In the genomic region with DNA sequence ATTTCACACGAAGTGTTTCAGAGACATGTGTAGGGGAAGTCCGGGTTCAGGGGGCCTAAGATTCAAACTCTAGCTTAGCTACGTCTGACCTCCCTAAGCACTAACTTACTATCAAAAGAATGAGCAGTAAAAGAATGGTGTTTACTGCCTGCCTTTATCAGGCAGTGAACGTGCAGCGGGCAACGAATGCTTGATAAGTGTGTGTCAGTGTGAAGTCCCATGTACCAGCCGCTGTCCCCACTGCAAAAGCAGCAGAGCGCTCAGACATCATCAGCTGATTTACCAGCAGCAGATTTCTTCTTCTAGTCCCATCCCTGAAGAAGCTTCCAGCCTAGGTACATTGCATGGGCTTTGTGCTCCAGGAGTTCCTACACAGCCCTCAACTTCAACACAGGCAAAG, we compare ENCODE assay signal across 22 mouse cellular contexts. TPM values are rescaled to one million over a fixed set of nuclear protein-coding genes. Genes with fewer than 3 reads are reported as not detected.
A peak's percentile ranks its signal among the peaks of the same experiment; 100 is the strongest.
DNase-seq lines count a peak whose midpoint lies in the region; ATAC-seq and TF ChIP-seq lines count a peak whose summit lies in the region.
"Had no signal": no experiment of that assay in that cellular context is flagged by ENCODE, and none has a peak within 500 bp of the region (broad histone marks: within the 10 kb centered on the region; RNA-seq: fewer than 3 reads in every experiment).

No protein-coding gene starts in this region.

- no peak for TF ChIP-seq CTCF in MEL (IDR thresholded peaks at IDR 0.05 in 2 of 3, conservative IDR thresholded peaks at IDR 0.05 in 1 of 3; ENCODE audit: control insufficient read depth in 1 of 3, insufficient read depth in 1 of 3, low read depth in 2 of 3, low read length in 3 of 3, poor library complexity in 1 of 3, severe bottlenecking in 1 of 3)
- no peak for TF ChIP-seq CTCF in liver, embryonic 14.5 days (IDR thresholded peaks at IDR 0.05; ENCODE audit: low read depth)

- peaks cover 48% of the 10 kb centered on the region for H3K4me1 ChIP-seq in heart, embryonic 12.5 days (replicated peaks)
- H3K4me1 ChIP-seq in MEL (ENCODE audit: control insufficient read depth in 1 of 2, insufficient read depth in 2 of 2, low read length in 2 of 2): peaks cover 52 to 56% of the 10 kb centered on the region in 2 experiments
- H3K4me1 ChIP-seq in intestine, embryonic 14.5 days (replicated peaks; ENCODE audit: control insufficient read depth, insufficient read depth, low read length): peaks cover 23% of the 10 kb centered on the region
- H3K4me1 ChIP-seq in liver, embryonic 14.5 days (replicated peaks; ENCODE audit: control insufficient read depth in 2 of 2, insufficient read depth in 2 of 2, low read length in 1 of 2): peaks cover 17 to 34% of the 10 kb centered on the region in 2 experiments
- 0 out of 2 replicates have a peak, but pooled peaks cover 3% of the 10 kb centered on the region for H3K4me1 ChIP-seq in hindbrain, embryonic 14.5 days (replicated peaks; ENCODE audit: control insufficient read depth, insufficient read depth, low read length)

- peak overlapping the region; percentile 11 for H3K27ac ChIP-seq in heart, embryonic 12.5 days (ENCODE audit: poor library complexity, severe bottlenecking)
- peak overlapping the region; percentile 0 for H3K27ac ChIP-seq in MEL (ENCODE audit: control insufficient read depth, low read depth, low read length)
- peak overlapping the region; percentile 28; the same call in 1 of the 2 replicates for H3K27ac ChIP-seq in intestine, embryonic 14.5 days (ENCODE audit: low read depth)
- H3K27ac ChIP-seq in liver, embryonic 14.5 days: no peak overlapping the region
- H3K27ac ChIP-seq in hindbrain, embryonic 14.5 days: no peak overlapping the region
- H3K27ac ChIP-seq: embryonic facial prominence, embryonic 10.5 days; forebrain, embryonic 12.5 days; hindbrain, postnatal 0 days; limb, embryonic 12.5 days had no signal

- H3K4me3 ChIP-seq in heart, embryonic 12.5 days: no peak overlapping the region
- peak overlapping the region in 1 of 2 experiments; percentile 9; a peak in 2 of 4 replicates for H3K4me3 ChIP-seq in MEL (ENCODE audit: control insufficient read depth in 1 of 2, insufficient read depth in 1 of 2, low read depth in 2 of 2, low read length in 2 of 2)
- H3K4me3 ChIP-seq in intestine, embryonic 14.5 days (ENCODE audit: low read depth, low read length): no peak overlapping the region
- H3K4me3 ChIP-seq in liver, embryonic 14.5 days (ENCODE audit: insufficient read depth in 1 of 2, low read depth in 2 of 2, low read length in 2 of 2): no peak overlapping the region
- no peak overlapping the region for H3K4me3 ChIP-seq in hindbrain, embryonic 14.5 days (replicated peaks; ENCODE audit: low read length)
- H3K4me3 ChIP-seq: embryonic facial prominence, embryonic 10.5 days; forebrain, embryonic 12.5 days; limb, embryonic 12.5 days had no signal

- TF ChIP-seq POLR2A in MEL (IDR thresholded peaks at IDR 0.05; ENCODE audit: control insufficient read depth in 1 of 2, insufficient read depth in 1 of 2, low read depth in 1 of 2, low read length in 2 of 2, poor library complexity in 1 of 2): no peak

- H3K4me2 ChIP-seq in heart, embryonic 12.5 days: no peak overlapping the region
- no peak overlapping the region for H3K4me2 ChIP-seq in intestine, embryonic 14.5 days (ENCODE audit: low read length)
- no peak overlapping the region for H3K4me2 ChIP-seq in liver, embryonic 14.5 days (ENCODE audit: low read depth)
- H3K4me2 ChIP-seq in hindbrain, embryonic 14.5 days (replicated peaks): no peak overlapping the region
- H3K4me2 ChIP-seq: forebrain, embryonic 12.5 days; limb, embryonic 12.5 days; lung, embryonic 14.5 days; midbrain, embryonic 11.5 days had no signal

- no peaks in the 10 kb centered on the region for H3K36me3 ChIP-seq in heart, embryonic 12.5 days
- H3K36me3 ChIP-seq in MEL (ENCODE audit: control insufficient read depth in 1 of 2, insufficient read depth in 2 of 2, low read length in 2 of 2): peaks cover 0 to 53% of the 10 kb centered on the region in 2 experiments; a peak in 2 of 4 replicates
- H3K36me3 ChIP-seq in intestine, embryonic 14.5 days (ENCODE audit: control insufficient read depth, insufficient read depth, low read length): no peaks in the 10 kb centered on the region
- H3K36me3 ChIP-seq in liver, embryonic 14.5 days (replicated peaks; ENCODE audit: control insufficient read depth, insufficient read depth, low read depth): no peaks in the 10 kb centered on the region
- H3K36me3 ChIP-seq in hindbrain, embryonic 14.5 days (replicated peaks; ENCODE audit: control insufficient read depth, insufficient read depth): no peaks in the 10 kb centered on the region
- H3K36me3 ChIP-seq: embryonic facial prominence, embryonic 10.5 days; forebrain, embryonic 12.5 days; limb, embryonic 12.5 days had no signal

- TF ChIP-seq EP300 in MEL (IDR thresholded peaks at IDR 0.05; ENCODE audit: low read depth in 1 of 2, low read length in 2 of 2): peak; percentile 81 to 82
- no peak for TF ChIP-seq EP300 in liver, embryonic 14.5 days (IDR thresholded peaks at IDR 0.05; ENCODE audit: low read depth)

- no peaks in the 10 kb centered on the region for H3K27me3 ChIP-seq in heart, embryonic 12.5 days (replicated peaks)
- no peaks in the 10 kb centered on the region for H3K27me3 ChIP-seq in MEL (ENCODE audit: control insufficient read depth in 1 of 2, insufficient read depth in 2 of 2, low read length in 2 of 2)
- no peaks in the 10 kb centered on the region for H3K27me3 ChIP-seq in intestine, embryonic 14.5 days (replicated peaks; ENCODE audit: control insufficient read depth, insufficient read depth, low read length)
- H3K27me3 ChIP-seq in liver, embryonic 14.5 days (ENCODE audit: control insufficient read depth, insufficient read depth, low read length): no peaks in the 10 kb centered on the region
- H3K27me3 ChIP-seq in hindbrain, embryonic 14.5 days (ENCODE audit: control insufficient read depth, insufficient read depth, low read length): no peaks in the 10 kb centered on the region
- H3K27me3 ChIP-seq: forebrain, embryonic 12.5 days; limb, embryonic 12.5 days had no signal

- H3K9me3 ChIP-seq in heart, embryonic 12.5 days (replicated peaks): no peaks in the 10 kb centered on the region
- no peaks in the 10 kb centered on the region for H3K9me3 ChIP-seq in MEL (replicated peaks; ENCODE audit: insufficient read depth, low read length)
- H3K9me3 ChIP-seq in intestine, embryonic 14.5 days (ENCODE audit: control insufficient read depth, low read length): no peaks in the 10 kb centered on the region
- no peaks in the 10 kb centered on the region for H3K9me3 ChIP-seq in liver, embryonic 14.5 days (ENCODE audit: control insufficient read depth, low read length)
- no peaks in the 10 kb centered on the region for H3K9me3 ChIP-seq in hindbrain, embryonic 14.5 days (ENCODE audit: control insufficient read depth, low read length)
- H3K9me3 ChIP-seq: embryonic facial prominence, embryonic 10.5 days; forebrain, embryonic 12.5 days; limb, embryonic 12.5 days had no signal

- DNase-seq in heart, postnatal 25 days (ENCODE audit: low spot score): no peak
- DNase-seq in MEL (ENCODE audit: low read depth, low spot score): peak; percentile 86
- DNase-seq in intestine, embryonic 14.5 days (ENCODE audit: low spot score): no peak
- DNase-seq in liver, embryonic 14.5 days (ENCODE audit: low read depth in 3 of 3, low spot score in 3 of 3): no peak
- DNase-seq in cerebellum, postnatal 14 days: no peak
- DNase-seq in hindbrain, embryonic 14.5 days (ENCODE audit: low spot score): no peak
- DNase-seq: adrenal gland, postnatal 36 days; B cell, adult 2 months; cerebellum, adult 8-10 months; gastrocnemius, postnatal 10 days; kidney, adult 9 months; kidney, postnatal 4 days; lung, embryonic 14.5 days; lung, postnatal 36 days; retina, postnatal 1 day; right cerebral cortex, postnatal 4 days had no signal

- WGBS in heart, embryonic 12.5 days: 36% methylated on average over 8 of the region's 8 CpGs
- WGBS in intestine, embryonic 14.5 days: 66% methylated on average over 8 of the region's 8 CpGs
- WGBS in liver, embryonic 14.5 days (ENCODE audit: insufficient replicate concordance): 22% methylated on average over 8 of the region's 8 CpGs
- WGBS in hindbrain, embryonic 14.5 days: 88% methylated on average over 8 of the region's 8 CpGs

- no peak overlapping the region for H3K9ac ChIP-seq in heart, embryonic 12.5 days
- H3K9ac ChIP-seq in MEL (ENCODE audit: control insufficient read depth, low read depth, low read length, poor library complexity, severe bottlenecking): 0 out of 2 replicates have a peak overlapping the region, but pooled peaks have one; percentile 0
- no peak overlapping the region for H3K9ac ChIP-seq in intestine, embryonic 14.5 days (ENCODE audit: low read length)
- no peak overlapping the region for H3K9ac ChIP-seq in liver, embryonic 14.5 days (replicated peaks)
- H3K9ac ChIP-seq in hindbrain, embryonic 14.5 days: no peak overlapping the region
- H3K9ac ChIP-seq: forebrain, embryonic 12.5 days; limb, embryonic 12.5 days; lung, embryonic 14.5 days had no signal

- no peaks in the 10 kb centered on the region for H3K79me2 ChIP-seq in MEL (ENCODE audit: control insufficient read depth, insufficient read depth, low read length, poor library complexity)

- ATAC-seq in heart, embryonic 12.5 days (ENCODE audit: insufficient number of reproducible peaks, low FRiP score): no peak
- ATAC-seq in intestine, embryonic 14.5 days (replicated peaks; ENCODE audit: low FRiP score, low TSS enrichment, low read depth): no peak
- 0 out of 2 replicates have a peak, but pooled peaks have one; percentile 31 for ATAC-seq in liver, embryonic 14.5 days (ENCODE audit: insufficient read depth)
- no peak for ATAC-seq in hindbrain, embryonic 14.5 days (ENCODE audit: low FRiP score)
- ATAC-seq: hindbrain, postnatal 0 days had no signal

- intact Hi-C loops in heart, postnatal 25 days (cut with DNase I): no loop called here

- TF ChIP-seq RAD21 in MEL (IDR thresholded peaks at IDR 0.05; ENCODE audit: low read depth, low read length): no peak

TF ChIP-seq in MEL, 35 proteins besides CTCF, POLR2A, EP300 and RAD21 (continues in another document):
- no peak for TF ChIP-seq MAFK (IDR thresholded peaks at IDR 0.05; ENCODE audit: borderline replicate concordance, low read depth, low read length)
- no peak; the same call in 1 of the 2 replicates for TF ChIP-seq CHD1 (IDR thresholded peaks at IDR 0.05; ENCODE audit: low read depth, low read length)
- TF ChIP-seq MAZ (IDR thresholded peaks at IDR 0.05; ENCODE audit: low read depth, low read length): peak; percentile 12; the same call in 1 of the 2 replicates

RNA-seq across cellular contexts. Expression of gene Ric1, which starts 49.7 kb away (rescaled TPM):
- polyA plus RNA-seq in heart, embryonic 12.5 days (2016; fragmentation: Nextera tagmentation; extraction: Ambion mirVana): 7.5 and 8.4 TPM in 2 replicates
- 10 to 100 TPM; 20.0 to 23.8 TPM for total RNA-seq in heart, postnatal 25 days (2021)
- 41.0 and 43.8 TPM in 2 replicates for total RNA-seq in MEL (2012; rRNA removed)
- polyA plus RNA-seq in MEL (2012; ENCODE audit: insufficient read depth in 1 of 2, insufficient read length in 2 of 2, low read depth in 1 of 2, low replicate concordance in 2 of 2, missing spikeins in 1 of 2): 10 to 100 TPM; 54.2 to 77.2 TPM
- 15.8 TPM in 2 replicates for polyA plus RNA-seq in intestine, embryonic 14.5 days (2014; fragmentation: Nextera tagmentation; extraction: Ambion mirVana)
- polyA plus RNA-seq in liver, embryonic 14.5 days (2012; rRNA removed): 2.4 and 3.1 TPM in 2 replicates
- 2.8 and 2.9 TPM in 2 replicates for polyA plus RNA-seq in liver, embryonic 14.5 days (2014; fragmentation: Nextera tagmentation; extraction: Ambion mirVana)
- 16.5 and 17.3 TPM in 2 replicates for polyA plus RNA-seq in hindbrain, embryonic 14.5 days (2014; fragmentation: Nextera tagmentation; extraction: Ambion mirVana)

Comparison
In these comparisons a context has a peak if more than half of its experiments do, and no peak if none do; other contexts are left out.
1. H3K27ac ChIP-seq: peak in heart, embryonic 12.5 days (single experiment), MEL (single experiment) and intestine, embryonic 14.5 days (single experiment); none in liver, embryonic 14.5 days (single experiment) and hindbrain, embryonic 14.5 days (single experiment).